Mouse (Mus musculus) megakaryocyte, embryonic 14.5 days (primary cell): ENCODE measurements around the gene Fn3krp.

Experiments used
- FLI1 ChIP-seq: IDR thresholded peaks from 2 replicates; pipeline ENCODE4 v1.6.1; 2012; ENCODE audit warnings: low read length, inconsistent platforms, mixed read lengths
- GATA1 ChIP-seq: IDR thresholded peaks from 3 replicates; pipeline ENCODE4 v1.6.1; 2012; ENCODE audit warnings: mixed read lengths, low read length, inconsistent platforms, borderline replicate concordance

- TF ChIP-seq GATA1 (no peak), FLI1 (no peak)
Measured at GRCm38 (mm10) chr11:121434156-121435155, 13.3 kb downstream of the Fn3krp start, which contains the start of gene Fn3k.
